Mouse (Mus musculus): ENCODE data around the gene Qprt. TPM values are rescaled to one million over a fixed set of nuclear protein-coding genes. Genes with fewer than 3 reads are reported as not detected.

Gene Qprt
- polyA plus RNA-seq (2015; fragmentation: Illumina TruSeq; extraction: RNeasy Lipid Tissue Mini Kit (QIAGEN cat#74804); ENCODE audit: low read depth, low replicate concordance) = 0.36 TPM

DNA sequence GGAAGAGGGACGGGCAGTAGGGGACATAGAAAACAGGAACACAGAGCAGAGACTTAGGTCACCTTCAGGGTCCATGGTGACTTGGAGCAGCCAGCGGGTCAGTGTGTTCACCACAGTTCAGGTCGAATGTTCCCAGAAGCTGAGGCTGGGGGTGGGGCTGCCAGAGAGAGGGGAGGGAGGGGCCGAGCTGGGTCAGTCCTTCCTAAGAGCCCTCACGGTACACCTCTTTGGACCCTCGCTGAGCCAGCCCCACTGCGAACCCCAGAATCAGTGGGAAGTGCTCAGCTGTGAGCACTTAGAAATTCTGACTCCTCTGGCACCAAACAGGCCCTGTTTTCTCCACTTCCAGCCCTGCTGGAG, at the start of gene Qprt:
Gene Qprt (minus strand): TSS at position 316 of the 360 bp plus-strand sequence.

DNA sequence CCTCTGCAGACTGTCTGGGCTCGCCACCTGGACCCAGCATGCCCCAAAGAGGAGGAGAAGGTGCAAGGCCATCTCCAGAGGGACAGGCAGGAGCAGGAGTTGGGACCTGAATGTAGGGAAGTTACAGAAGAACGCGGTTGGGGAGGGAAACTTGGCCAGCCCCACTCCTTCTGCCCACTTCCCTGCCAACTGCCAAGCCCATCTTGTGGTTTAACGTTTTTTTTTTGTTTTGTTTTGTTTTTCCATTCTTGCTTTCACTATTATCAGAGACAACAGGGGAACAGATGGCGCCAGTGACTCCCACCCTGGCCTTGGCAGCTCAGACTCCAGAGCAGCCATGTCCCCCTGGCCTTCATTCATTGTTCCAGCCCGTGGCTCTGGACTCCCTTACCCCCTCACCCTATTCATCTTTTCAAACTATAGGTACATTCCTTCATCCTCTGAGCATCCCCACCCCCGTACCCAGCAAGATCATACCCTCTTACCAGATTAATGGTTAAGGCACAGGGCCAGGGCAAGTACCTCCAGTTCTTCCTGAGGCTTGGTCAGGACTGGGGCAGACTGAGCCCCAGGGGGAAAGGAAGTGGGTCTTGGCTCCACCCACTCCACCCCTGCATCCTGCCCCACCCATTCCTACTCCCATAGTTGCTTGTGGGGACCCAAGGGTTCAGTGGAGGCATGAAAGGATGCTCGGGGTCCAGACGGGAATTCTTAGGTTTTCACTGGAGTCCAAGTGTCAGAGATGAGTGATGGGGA, 15.4 kb upstream of the Qprt start, which contains the start of gene Spn:
Gene Spn (minus strand): TSS at position 562 of the 756 bp plus-strand sequence.

DNA sequence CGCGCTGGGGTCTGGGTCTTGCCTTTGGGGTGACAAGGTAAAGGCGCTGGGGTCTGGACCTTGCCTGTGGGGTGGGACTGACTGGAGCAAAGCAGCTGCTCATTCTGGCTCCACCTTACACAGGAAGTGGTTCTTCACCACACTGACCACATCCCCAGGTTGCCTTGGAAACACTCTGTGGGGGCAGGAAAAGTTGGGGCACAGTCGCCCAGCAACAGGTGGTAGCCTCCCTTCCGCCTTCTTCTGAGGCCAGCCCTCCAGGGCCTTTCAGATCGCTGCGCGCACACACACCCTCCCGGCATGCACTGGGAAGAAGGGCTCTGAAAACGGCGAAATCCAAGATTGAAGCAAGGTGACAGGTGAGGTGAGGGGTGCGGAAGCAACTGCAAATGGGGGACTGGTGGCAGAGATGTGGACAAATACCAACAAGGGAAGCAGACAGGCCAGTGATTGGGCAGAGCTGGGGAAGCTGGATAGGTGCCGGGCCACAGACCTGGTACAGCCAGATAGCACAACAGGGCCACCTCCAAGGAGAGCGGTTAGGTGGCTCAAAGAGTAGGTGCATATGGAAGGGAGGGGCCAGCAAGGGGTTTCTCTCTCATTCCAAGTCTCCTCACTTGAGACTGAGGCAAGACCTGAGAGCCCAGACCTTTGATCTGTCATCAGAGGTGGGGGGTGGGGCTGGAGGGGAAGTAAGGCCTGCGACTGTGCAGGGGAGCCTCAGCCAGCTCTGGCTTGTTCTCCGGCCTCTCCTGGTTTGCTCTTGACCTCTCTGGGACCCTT, 30.7 kb downstream of the Qprt start, which contains the start of gene AI467606:
Gene AI467606 (plus strand): TSS at position 246 of the 783 bp plus-strand sequence.

DNA sequence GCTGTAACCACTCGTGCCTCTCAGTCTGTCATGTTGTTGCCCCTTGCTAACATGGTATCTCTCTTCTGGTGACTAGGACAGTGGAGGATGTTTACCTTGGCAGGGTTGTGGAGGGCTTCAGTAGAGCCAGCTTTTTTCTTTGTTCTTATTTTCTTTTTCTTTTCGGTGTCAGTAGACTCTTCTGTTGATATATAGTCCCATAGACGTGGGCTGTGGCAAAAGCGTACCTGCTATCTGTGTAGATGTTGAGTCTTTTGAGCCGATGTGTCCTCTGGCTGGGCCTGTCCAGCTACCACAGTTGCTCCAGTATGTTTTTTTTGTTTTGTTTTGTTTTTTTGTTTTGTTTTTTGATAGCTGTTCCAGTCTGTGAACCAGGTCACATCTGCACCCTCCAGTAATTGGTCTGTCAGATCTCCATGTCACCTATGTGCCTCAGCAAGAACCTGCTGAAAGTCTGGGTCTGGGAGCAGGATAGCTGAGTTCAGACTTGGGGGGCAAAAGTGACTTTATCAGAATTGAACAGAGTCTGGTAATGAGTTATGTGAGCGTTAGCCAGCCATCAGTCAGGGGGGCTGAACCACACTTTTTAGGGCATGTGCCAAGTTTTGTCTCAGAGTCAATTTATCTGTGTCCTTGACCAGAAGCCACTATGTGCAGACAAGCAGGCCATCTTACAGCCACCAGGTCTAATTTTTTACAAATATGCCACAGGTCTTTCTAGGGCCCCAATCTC, 34.6 kb downstream of the Qprt start, which contains the start of gene Zg16:
Gene Zg16 (minus strand): TSS at position 51 of the 733 bp plus-strand sequence.

Other genes starting within 250 kb of the Qprt start
- 79.3 TPM for gene Taok2, start 237.5 kb downstream of the Qprt start, polyA plus RNA-seq (2015; fragmentation: Illumina TruSeq; extraction: RNeasy Lipid Tissue Mini Kit (QIAGEN cat#74804); ENCODE audit: low read depth, low replicate concordance)
- 29.0 TPM for gene Tmem219, start 199.3 kb downstream of the Qprt start, polyA plus RNA-seq (2015; fragmentation: Illumina TruSeq; extraction: RNeasy Lipid Tissue Mini Kit (QIAGEN cat#74804); ENCODE audit: low read depth, low replicate concordance)
- gene Kctd13, start 193.3 kb downstream of the Qprt start, polyA plus RNA-seq (2015; fragmentation: Illumina TruSeq; extraction: RNeasy Lipid Tissue Mini Kit (QIAGEN cat#74804); ENCODE audit: low read depth, low replicate concordance) = 159 TPM
- gene Asphd1, start 172.6 kb downstream of the Qprt start, polyA plus RNA-seq (2015; fragmentation: Illumina TruSeq; extraction: RNeasy Lipid Tissue Mini Kit (QIAGEN cat#74804); ENCODE audit: low read depth, low replicate concordance) = 39.0 TPM
- gene Sez6l2, start 171.7 kb downstream of the Qprt start, polyA plus RNA-seq (2015; fragmentation: Illumina TruSeq; extraction: RNeasy Lipid Tissue Mini Kit (QIAGEN cat#74804); ENCODE audit: low read depth, low replicate concordance) = 234 TPM
- gene Cdipt, start 146.3 kb downstream of the Qprt start, polyA plus RNA-seq (2015; fragmentation: Illumina TruSeq; extraction: RNeasy Lipid Tissue Mini Kit (QIAGEN cat#74804); ENCODE audit: low read depth, low replicate concordance) = 168 TPM
- gene Cdiptos, start 146.1 kb downstream of the Qprt start, polyA plus RNA-seq (2015; fragmentation: Illumina TruSeq; extraction: RNeasy Lipid Tissue Mini Kit (QIAGEN cat#74804); ENCODE audit: low read depth, low replicate concordance) = 0.82 TPM
- gene Mvp, start 107.6 kb downstream of the Qprt start, polyA plus RNA-seq (2015; fragmentation: Illumina TruSeq; extraction: RNeasy Lipid Tissue Mini Kit (QIAGEN cat#74804); ENCODE audit: low read depth, low replicate concordance) = 4.3 TPM
- gene Pagr1b, start 105.7 kb downstream of the Qprt start, polyA plus RNA-seq (2015; fragmentation: Illumina TruSeq; extraction: RNeasy Lipid Tissue Mini Kit (QIAGEN cat#74804); ENCODE audit: low read depth, low replicate concordance) = not detected
- 21.8 TPM for gene Pagr1a, start 104.9 kb downstream of the Qprt start, polyA plus RNA-seq (2015; fragmentation: Illumina TruSeq; extraction: RNeasy Lipid Tissue Mini Kit (QIAGEN cat#74804); ENCODE audit: low read depth, low replicate concordance)
- gene Gm42742, start 101.1 kb downstream of the Qprt start, polyA plus RNA-seq (2015; fragmentation: Illumina TruSeq; extraction: RNeasy Lipid Tissue Mini Kit (QIAGEN cat#74804); ENCODE audit: low read depth, low replicate concordance) = 57.4 TPM
- 205 TPM for gene Prrt2, start 101.0 kb downstream of the Qprt start, polyA plus RNA-seq (2015; fragmentation: Illumina TruSeq; extraction: RNeasy Lipid Tissue Mini Kit (QIAGEN cat#74804); ENCODE audit: low read depth, low replicate concordance)
- 137 TPM for gene Maz, start 95.2 kb downstream of the Qprt start, polyA plus RNA-seq (2015; fragmentation: Illumina TruSeq; extraction: RNeasy Lipid Tissue Mini Kit (QIAGEN cat#74804); ENCODE audit: low read depth, low replicate concordance)
- 8.7 TPM for gene Kif22, start 79.8 kb downstream of the Qprt start, polyA plus RNA-seq (2015; fragmentation: Illumina TruSeq; extraction: RNeasy Lipid Tissue Mini Kit (QIAGEN cat#74804); ENCODE audit: low read depth, low replicate concordance)
- not detected for gene Zg16, start 34.9 kb downstream of the Qprt start, polyA plus RNA-seq (2015; fragmentation: Illumina TruSeq; extraction: RNeasy Lipid Tissue Mini Kit (QIAGEN cat#74804); ENCODE audit: low read depth, low replicate concordance)
- 2.3 TPM for gene AI467606, start 30.9 kb downstream of the Qprt start, polyA plus RNA-seq (2015; fragmentation: Illumina TruSeq; extraction: RNeasy Lipid Tissue Mini Kit (QIAGEN cat#74804); ENCODE audit: low read depth, low replicate concordance)
- 0.21 TPM for gene Spn, start 15.6 kb upstream of the Qprt start, polyA plus RNA-seq (2015; fragmentation: Illumina TruSeq; extraction: RNeasy Lipid Tissue Mini Kit (QIAGEN cat#74804); ENCODE audit: low read depth, low replicate concordance)
- 74.5 TPM for gene Cd2bp2, start 73.8 kb upstream of the Qprt start, polyA plus RNA-seq (2015; fragmentation: Illumina TruSeq; extraction: RNeasy Lipid Tissue Mini Kit (QIAGEN cat#74804); ENCODE audit: low read depth, low replicate concordance)
- 53.6 TPM for gene Tbc1d10b, start 86.2 kb upstream of the Qprt start, polyA plus RNA-seq (2015; fragmentation: Illumina TruSeq; extraction: RNeasy Lipid Tissue Mini Kit (QIAGEN cat#74804); ENCODE audit: low read depth, low replicate concordance)
- gene Mylpf, start 86.7 kb upstream of the Qprt start, polyA plus RNA-seq (2015; fragmentation: Illumina TruSeq; extraction: RNeasy Lipid Tissue Mini Kit (QIAGEN cat#74804); ENCODE audit: low read depth, low replicate concordance) = 5.3 TPM
- gene Zfp553, start 110.8 kb upstream of the Qprt start, polyA plus RNA-seq (2015; fragmentation: Illumina TruSeq; extraction: RNeasy Lipid Tissue Mini Kit (QIAGEN cat#74804); ENCODE audit: low read depth, low replicate concordance) = 14.3 TPM
- 6.4 TPM for gene Sept1, start 110.9 kb upstream of the Qprt start, polyA plus RNA-seq (2015; fragmentation: Illumina TruSeq; extraction: RNeasy Lipid Tissue Mini Kit (QIAGEN cat#74804); ENCODE audit: low read depth, low replicate concordance)
- 23.6 TPM for gene Zfp771, start 122.0 kb upstream of the Qprt start, polyA plus RNA-seq (2015; fragmentation: Illumina TruSeq; extraction: RNeasy Lipid Tissue Mini Kit (QIAGEN cat#74804); ENCODE audit: low read depth, low replicate concordance)
- 44.7 TPM for gene Dctpp1, start 138.5 kb upstream of the Qprt start, polyA plus RNA-seq (2015; fragmentation: Illumina TruSeq; extraction: RNeasy Lipid Tissue Mini Kit (QIAGEN cat#74804); ENCODE audit: low read depth, low replicate concordance)
- gene Sephs2, start 151.8 kb upstream of the Qprt start, polyA plus RNA-seq (2015; fragmentation: Illumina TruSeq; extraction: RNeasy Lipid Tissue Mini Kit (QIAGEN cat#74804); ENCODE audit: low read depth, low replicate concordance) = 35.9 TPM
- gene Itgal, start 174.0 kb upstream of the Qprt start, polyA plus RNA-seq (2015; fragmentation: Illumina TruSeq; extraction: RNeasy Lipid Tissue Mini Kit (QIAGEN cat#74804); ENCODE audit: low read depth, low replicate concordance) = 0.46 TPM
- gene Zfp768, start 223.4 kb upstream of the Qprt start, polyA plus RNA-seq (2015; fragmentation: Illumina TruSeq; extraction: RNeasy Lipid Tissue Mini Kit (QIAGEN cat#74804); ENCODE audit: low read depth, low replicate concordance) = 11.7 TPM

Data from brain, adult 10 weeks (tissue).